Mouse (Mus musculus): ENCODE results near the gene Wiz. TPM values are rescaled to one million over a fixed set of nuclear protein-coding genes. Genes with fewer than 3 reads are reported as not detected.

Wiz gene
- total RNA-seq, 2 experiments from 2014 or later: 114 to 122 TPM

DNA sequence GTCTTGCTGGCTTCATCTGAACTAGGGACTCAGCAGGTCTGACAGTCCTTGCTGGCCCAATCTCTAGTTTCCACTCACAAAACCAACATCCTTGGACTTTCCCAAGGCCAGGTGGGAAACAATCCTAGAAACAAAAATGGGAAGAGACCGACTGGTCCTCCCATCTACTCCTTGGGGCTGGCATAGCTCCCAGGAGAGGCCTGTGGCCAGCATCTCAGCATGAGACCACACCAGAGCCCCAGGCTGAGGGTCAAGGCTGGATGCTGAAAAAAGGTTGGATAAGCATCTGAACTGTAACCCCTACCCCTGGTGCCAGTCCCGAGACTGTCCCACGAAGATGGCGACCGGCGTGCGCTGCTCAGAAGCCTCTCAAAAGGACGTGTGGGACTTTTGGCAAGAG, 76.4 kb downstream of the Wiz start:
- DNase-seq: no peak
- intact Hi-C loops (cut with DNase I): no loop called here

DNA sequence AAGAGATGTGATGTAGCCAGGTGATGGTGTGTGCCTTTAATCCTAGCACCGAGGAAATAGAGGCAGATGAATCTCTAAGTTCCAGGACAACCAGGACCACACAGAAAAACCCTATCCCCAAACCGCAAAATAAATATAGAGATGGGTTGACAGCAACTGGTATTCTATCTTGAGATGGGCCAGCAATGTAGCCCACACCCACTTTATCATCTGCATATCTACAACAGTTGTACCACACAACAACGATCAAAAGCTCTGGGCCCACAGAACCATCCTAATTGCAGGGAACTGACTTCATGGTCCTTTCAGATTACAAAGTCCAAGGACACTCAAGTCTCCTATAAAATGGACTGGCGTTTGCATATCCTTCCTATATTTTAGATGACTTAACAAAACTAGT, 81.3 kb downstream of the Wiz start:
- DNase-seq: no peak
- intact Hi-C loops (cut with DNase I): no loop called here

Small RNA genes within 50 kb of the gene (microRNA-seq; reads per million reads assigned to microRNA genes)
- gene Gm22201: not detected

Other genes starting within 250 kb of the Wiz start
- 10 to 100 TPM; 21.8 to 21.9 TPM for gene Notch3, start 222.6 kb downstream of the Wiz start, total RNA-seq (2021)
- gene Ephx3, start 199.9 kb downstream of the Wiz start, total RNA-seq (2021): under 1 TPM in 1 of 2 experiments, not detected in 1; 0.24 TPM
- gene Brd4, start 104.7 kb downstream of the Wiz start, total RNA-seq (2021): 100 to 1,000 TPM; 132 to 137 TPM
- 100 to 1,000 TPM; 111 to 123 TPM for gene Akap8, start 68.2 kb downstream of the Wiz start, total RNA-seq (2021)
- 100 to 1,000 TPM in 1 of 2 experiments, 10 to 100 TPM in 1; 98.5 to 109 TPM for gene Akap8l, start 38.8 kb downstream of the Wiz start, total RNA-seq (2021)
- gene Rasal3, start 14.1 kb upstream of the Wiz start, total RNA-seq (2021): 1 to 10 TPM; 1.5 to 1.9 TPM
- not detected for gene Pglyrp2, start 34.7 kb upstream of the Wiz start, total RNA-seq (2021)
- 1 to 10 TPM in 1 of 2 experiments, under 1 TPM in 1; 0.54 to 1.2 TPM for gene Cyp4f39, start 63.3 kb upstream of the Wiz start, total RNA-seq (2021)
- gene Cyp4f17, start 116.6 kb upstream of the Wiz start, total RNA-seq (2021): 1 to 10 TPM; 4.2 to 4.9 TPM
- gene Cyp4f16, start 147.1 kb upstream of the Wiz start, total RNA-seq (2021): 1 to 10 TPM; 6.2 to 6.6 TPM
- not detected for gene Cyp4f37, start 231.9 kb upstream of the Wiz start, total RNA-seq (2021)

Data from left cerebral cortex, postnatal 4 days (tissue).